Mouse (Mus musculus) heart, postnatal 10 days (tissue): ENCODE measurements around the gene Tex48. TPM values are rescaled to one million over a fixed set of nuclear protein-coding genes. Genes with fewer than 3 reads are reported as not detected.
A peak's percentile ranks its signal among the peaks of the same experiment; 100 is the strongest.

Source experiments
- DNase-seq, 2 experiments: peaks; one replicate each; pipeline ENCODE4 v3.0.0; 2021
- intact Hi-C: fragments of 180-260 bp; cut with DNase I; formaldehyde crosslinking; loops from one replicate; pipeline ENCODE4 v1.15.1; 2025
- total RNA-seq, 2 experiments: library from RNA; stranded (reverse); gene quantifications; 2 replicates each; pipeline ENCODE4 v1.2.3; 2021

The Tex48 gene
- total RNA-seq: not detected

- DNase-seq: peak in 1 of 2 experiments; percentile 13
Observed at GRCm38 (mm10) chr4:63622378-63622835, at the start of gene Tex48. Gene Tex48 (minus strand): TSS chr4:63622428.

GRCm38 (mm10) chr4:63668255-63668654 lies 46.0 kb upstream of the Tex48 start:
- DNase-seq: peak; percentile 27 to 37
- intact Hi-C loops: no loop called here

More at GRCm38 (mm10) chr4:63622378-63622835, at the start of gene Tex48:
- intact Hi-C loops: loop anchor here (5.0 kb wide), 2 partner anchors 220 to 325 kb away; no protein-coding TSS in a partner anchor

- DNase-seq: no peak
- intact Hi-C loops: no loop called here
Observed at GRCm38 (mm10) chr4:63665738-63666137, 43.5 kb upstream of the Tex48 start.

GRCm38 (mm10) chr4:63663279-63663678 lies 41.1 kb upstream of the Tex48 start, which contains the start of gene Gm11214:
Gene Gm11214 (minus strand): TSS chr4:63663379.
- DNase-seq: no peak
- intact Hi-C loops: no loop called here

GRCm38 (mm10) chr4:63661857-63662256 lies 39.6 kb upstream of the Tex48 start:
- intact Hi-C loops: no loop called here
- DNase-seq: no peak

GRCm38 (mm10) chr4:63661426-63661825 lies 39.2 kb upstream of the Tex48 start:
- intact Hi-C loops: no loop called here
- no peak for DNase-seq

- intact Hi-C loops: no loop called here
- no peak for DNase-seq
Observed at GRCm38 (mm10) chr4:63659775-63660174, 37.5 kb upstream of the Tex48 start.

- DNase-seq: no peak
- intact Hi-C loops: no loop called here
Observed at GRCm38 (mm10) chr4:63659086-63659485, 36.9 kb upstream of the Tex48 start.

- intact Hi-C loops: no loop called here
- peak in 1 of 2 experiments; percentile 8 for DNase-seq
Observed at GRCm38 (mm10) chr4:63654381-63654780, 32.2 kb upstream of the Tex48 start.

GRCm38 (mm10) chr4:63643956-63644726 lies 21.9 kb upstream of the Tex48 start:
- DNase-seq: no peak
- intact Hi-C loops: no loop called here

- intact Hi-C loops: no loop called here
- DNase-seq: no peak
Observed at GRCm38 (mm10) chr4:63639842-63640241, 17.6 kb upstream of the Tex48 start.

- intact Hi-C loops: no loop called here
Observed at GRCm38 (mm10) chr4:63638603-63639002, 16.4 kb upstream of the Tex48 start.

GRCm38 (mm10) chr4:63633181-63633580 lies 11.0 kb upstream of the Tex48 start:
- DNase-seq: no peak
- intact Hi-C loops: no loop called here

More at GRCm38 (mm10) chr4:63638603-63639002, 16.4 kb upstream of the Tex48 start:
- DNase-seq: no peak

- intact Hi-C loops: no loop called here
- DNase-seq: no peak
Observed at GRCm38 (mm10) chr4:63627111-63627510, 4.9 kb upstream of the Tex48 start.

GRCm38 (mm10) chr4:63625563-63626080 lies 3.4 kb upstream of the Tex48 start:
- DNase-seq: no peak
- intact Hi-C loops: no loop called here

GRCm38 (mm10) chr4:63621861-63622260 lies 367 bp downstream of the Tex48 start:
- intact Hi-C loops: loop anchor here (5.0 kb wide), 2 partner anchors 220 to 325 kb away; no protein-coding TSS in a partner anchor
- DNase-seq: no peak

GRCm38 (mm10) chr4:63608391-63608790 lies 13.8 kb downstream of the Tex48 start:
- DNase-seq: no peak
- intact Hi-C loops: no loop called here

- DNase-seq: no peak
- intact Hi-C loops: no loop called here
Observed at GRCm38 (mm10) chr4:63605968-63606367, 16.3 kb downstream of the Tex48 start.

GRCm38 (mm10) chr4:63605545-63605944 lies 16.7 kb downstream of the Tex48 start:
- intact Hi-C loops: no loop called here
- peak; percentile 18 to 53 for DNase-seq

GRCm38 (mm10) chr4:63604945-63605344 lies 17.3 kb downstream of the Tex48 start, which contains the start of gene Gm11213:
Gene Gm11213 (minus strand): TSS chr4:63605261.
- intact Hi-C loops: no loop called here
- no peak for DNase-seq

- intact Hi-C loops: no loop called here
- DNase-seq: no peak
Observed at GRCm38 (mm10) chr4:63601263-63601662, 21.0 kb downstream of the Tex48 start.

- intact Hi-C loops: no loop called here
- no peak for DNase-seq
Observed at GRCm38 (mm10) chr4:63600786-63601185, 21.4 kb downstream of the Tex48 start.
